Mouse (Mus musculus): ENCODE data around the gene Nell2. TPM values are rescaled to one million over a fixed set of nuclear protein-coding genes. Genes with fewer than 3 reads are reported as not detected.

The Nell2 gene
- total and polyA plus RNA-seq, 3 experiments = not detected

DNA sequence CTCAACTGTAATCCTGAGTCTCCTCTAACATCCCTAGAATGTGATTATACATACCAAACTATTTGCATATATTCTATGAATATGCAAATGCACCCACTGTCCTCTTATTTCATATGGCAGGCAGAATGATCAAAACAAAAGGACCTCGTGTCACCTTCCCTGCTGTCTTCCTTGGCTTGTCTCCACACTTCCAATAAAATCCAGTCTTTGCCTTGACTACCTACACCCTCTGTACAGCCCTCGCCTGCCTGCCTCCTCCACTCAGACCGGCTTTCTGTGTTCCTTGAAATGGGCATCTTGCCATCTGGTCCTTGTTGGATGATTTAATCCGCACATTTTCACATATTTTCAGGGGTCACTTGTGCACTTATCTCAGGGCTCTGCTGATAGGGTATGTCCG, 215.1 kb downstream of the Nell2 start:
- H3K4me3 ChIP-seq (replicated peaks in 1 of 3; ENCODE audit: low read depth in 2 of 3, low read length in 2 of 3, poor library complexity in 1 of 3) = no peak overlapping the region
- H3K27ac ChIP-seq (ENCODE audit: insufficient read depth, low read depth) = no peak overlapping the region
- DNase-seq (ENCODE audit: extremely low read depth) = no peak
- H3K9me3 ChIP-seq (replicated peaks; ENCODE audit: low read length) = peaks cover 44% of the 10 kb centered on the region
- no peak for TF ChIP-seq CHD2 (IDR thresholded peaks at IDR 0.05; ENCODE audit: low read length)
- no peak for TF ChIP-seq ZMIZ1 (IDR thresholded peaks at IDR 0.05; ENCODE audit: low read depth, low read length)
- TF ChIP-seq POLR2AphosphoS2 (IDR thresholded peaks at IDR 0.05; ENCODE audit: low read depth, low read length) = no peak
- TF ChIP-seq USF1 (IDR thresholded peaks at IDR 0.05; ENCODE audit: low read depth, low read length) = no peak
- no peak for TF ChIP-seq ZC3H11A (IDR thresholded peaks at IDR 0.05; ENCODE audit: low read depth, low read length)
- no peak for TF ChIP-seq UBTF (IDR thresholded peaks at IDR 0.05; ENCODE audit: low read depth, low read length)
- TF ChIP-seq ZKSCAN1 (IDR thresholded peaks at IDR 0.05; ENCODE audit: borderline replicate concordance, low read depth, low read length) = no peak
- dilution Hi-C loops (cut with MboI; ENCODE audit: extremely low pct_ligation_motif_present, extremely low pct_unique_long_range_greater_than_20kb, low sequenced_read_pairs) = no loop called here
- in situ Hi-C loops (cut with MboI; ENCODE audit: low pct_ligation_motif_present, low pct_unique_long_range_greater_than_20kb, low sequenced_read_pairs) = no loop called here
- H3K36me3 ChIP-seq (replicated peaks in 1 of 2; ENCODE audit: control insufficient read depth in 1 of 2, insufficient read depth in 1 of 2, low read length in 1 of 2) = no peaks in the 10 kb centered on the region
- H3K4me1 ChIP-seq (ENCODE audit: control insufficient read depth in 1 of 2, insufficient read depth in 2 of 2) = no peaks in the 10 kb centered on the region
- no peak overlapping the region for H3K9ac ChIP-seq (ENCODE audit: insufficient read depth, low read depth)
- no peaks in the 10 kb centered on the region for H3K27me3 ChIP-seq (replicated peaks)
- no peaks in the 10 kb centered on the region for H3K79me2 ChIP-seq (replicated peaks; ENCODE audit: control insufficient read depth, extremely low read depth, insufficient read depth, poor library complexity, severe bottlenecking)
- H3K4me2 ChIP-seq (ENCODE audit: insufficient read depth, low read depth, poor library complexity, severe bottlenecking) = no peak overlapping the region

DNA sequence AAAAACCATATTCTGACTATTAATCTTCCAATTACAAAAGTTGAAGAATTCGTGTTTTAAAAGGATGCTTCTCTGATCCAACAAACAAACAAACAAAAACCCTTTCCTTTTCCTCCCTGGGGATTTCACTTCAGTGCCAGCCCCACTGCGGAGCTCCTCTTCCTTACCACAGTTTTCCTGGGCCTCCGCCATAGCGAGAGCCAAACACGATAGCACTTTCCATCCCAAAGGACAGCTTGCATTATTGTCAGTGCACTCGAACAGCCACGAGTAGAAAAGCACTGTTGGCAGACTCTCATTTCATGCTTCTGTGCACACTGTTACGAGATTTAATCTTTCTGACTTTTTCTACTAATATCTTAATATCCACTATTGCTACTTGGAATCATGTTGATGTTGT, 224.3 kb downstream of the Nell2 start:
- peaks cover 46% of the 10 kb centered on the region for H3K9me3 ChIP-seq (replicated peaks; ENCODE audit: low read length)
- DNase-seq (ENCODE audit: extremely low read depth) = no peak

DNA sequence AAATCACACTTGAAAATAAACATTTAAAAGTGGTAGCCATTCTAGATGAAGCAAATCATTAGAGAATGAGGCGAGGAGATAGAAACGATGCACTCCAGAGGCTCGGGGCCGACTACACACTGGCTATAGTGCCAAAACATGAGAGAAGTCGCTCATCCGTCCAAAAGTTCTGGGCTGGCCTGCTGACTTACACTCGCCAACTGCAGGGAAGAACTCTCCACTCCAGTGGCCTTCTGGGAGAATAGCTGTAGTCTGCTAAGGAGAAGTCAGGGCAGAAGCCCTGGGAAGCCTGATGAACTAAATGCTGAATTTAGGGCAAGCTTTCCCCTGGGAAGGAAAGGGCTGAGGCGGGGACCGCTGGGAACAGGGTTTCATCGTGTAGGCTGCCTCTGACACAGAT, 231.8 kb downstream of the Nell2 start:
- H3K4me1 ChIP-seq (ENCODE audit: control insufficient read depth in 1 of 2, insufficient read depth in 2 of 2) = no peaks in the 10 kb centered on the region
- no peaks in the 10 kb centered on the region for H3K36me3 ChIP-seq (replicated peaks in 1 of 2; ENCODE audit: control insufficient read depth in 1 of 2, insufficient read depth in 1 of 2, low read length in 1 of 2)
- in situ Hi-C loops (cut with MboI; ENCODE audit: low pct_ligation_motif_present, low pct_unique_long_range_greater_than_20kb, low sequenced_read_pairs) (no loop called here), dilution Hi-C loops (cut with MboI; ENCODE audit: extremely low pct_ligation_motif_present, extremely low pct_unique_long_range_greater_than_20kb, low sequenced_read_pairs) (no loop called here)
- no peak overlapping the region for H3K9ac ChIP-seq (ENCODE audit: insufficient read depth, low read depth)
- H3K79me2 ChIP-seq (replicated peaks; ENCODE audit: control insufficient read depth, extremely low read depth, insufficient read depth, poor library complexity, severe bottlenecking) = no peaks in the 10 kb centered on the region
- peaks cover 72% of the 10 kb centered on the region for H3K9me3 ChIP-seq (replicated peaks; ENCODE audit: low read length)
- DNase-seq (ENCODE audit: extremely low read depth) = no peak
- no peak overlapping the region for H3K27ac ChIP-seq (ENCODE audit: insufficient read depth, low read depth)
- no peak overlapping the region for H3K4me3 ChIP-seq (replicated peaks in 1 of 3; ENCODE audit: low read depth in 2 of 3, low read length in 2 of 3, poor library complexity in 1 of 3)
- TF ChIP-seq MEF2A (IDR thresholded peaks at IDR 0.05; ENCODE audit: borderline replicate concordance, low read depth, low read length) (no peak), CTCF (conservative IDR thresholded peaks at IDR 0.05 in 1 of 2, IDR thresholded peaks at IDR 0.05 in 1 of 2; ENCODE audit: low read depth in 2 of 2, low read length in 2 of 2) (no peak), CHD1 (IDR thresholded peaks at IDR 0.05; ENCODE audit: low read depth, low read length) (no peak), NELFE (IDR thresholded peaks at IDR 0.05; ENCODE audit: low read depth, low read length) (no peak), SIN3A (IDR thresholded peaks at IDR 0.05; ENCODE audit: low read length) (no peak), MAFK (IDR thresholded peaks at IDR 0.05; ENCODE audit: insufficient replicate concordance, low read length) (no peak), ZC3H11A (IDR thresholded peaks at IDR 0.05; ENCODE audit: low read depth, low read length) (no peak), POLR2AphosphoS2 (IDR thresholded peaks at IDR 0.05; ENCODE audit: low read depth, low read length) (no peak), MAZ (IDR thresholded peaks at IDR 0.05; ENCODE audit: low read depth, low read length) (no peak), EP300 (IDR thresholded peaks at IDR 0.05; ENCODE audit: low read length) (no peak), JUN (IDR thresholded peaks at IDR 0.05; ENCODE audit: insufficient read depth, low read depth, low read length) (no peak), MYC (IDR thresholded peaks at IDR 0.05; ENCODE audit: low read depth, low read length) (no peak), RCOR1 (conservative IDR thresholded peaks at IDR 0.05; ENCODE audit: low read depth, low read length) (no peak)
- H3K27me3 ChIP-seq (replicated peaks) = no peaks in the 10 kb centered on the region
- H3K4me2 ChIP-seq (ENCODE audit: insufficient read depth, low read depth, poor library complexity, severe bottlenecking) = no peak overlapping the region

More for the DNA sequence above, 224.3 kb downstream of the Nell2 start:
- dilution Hi-C loops (cut with MboI; ENCODE audit: extremely low pct_ligation_motif_present, extremely low pct_unique_long_range_greater_than_20kb, low sequenced_read_pairs) (no loop called here), in situ Hi-C loops (cut with MboI; ENCODE audit: low pct_ligation_motif_present, low pct_unique_long_range_greater_than_20kb, low sequenced_read_pairs) (no loop called here)
- no peaks in the 10 kb centered on the region for H3K4me1 ChIP-seq (ENCODE audit: control insufficient read depth in 1 of 2, insufficient read depth in 2 of 2)
- no peak overlapping the region for H3K4me3 ChIP-seq (replicated peaks in 1 of 3; ENCODE audit: low read depth in 2 of 3, low read length in 2 of 3, poor library complexity in 1 of 3)
- no peaks in the 10 kb centered on the region for H3K27me3 ChIP-seq (replicated peaks)
- TF ChIP-seq ETS1 (conservative IDR thresholded peaks at IDR 0.05; ENCODE audit: low read depth, low read length) = no peak
- TF ChIP-seq MAFK (IDR thresholded peaks at IDR 0.05; ENCODE audit: insufficient replicate concordance, low read length) = no peak
- TF ChIP-seq MYC (IDR thresholded peaks at IDR 0.05; ENCODE audit: low read depth, low read length) = no peak
- TF ChIP-seq TBP (conservative IDR thresholded peaks at IDR 0.05; ENCODE audit: low read depth, low read length) = no peak
- TF ChIP-seq CHD2 (IDR thresholded peaks at IDR 0.05; ENCODE audit: low read length) = no peak
- no peak for TF ChIP-seq POLR2AphosphoS2 (IDR thresholded peaks at IDR 0.05; ENCODE audit: low read depth, low read length)
- no peak for TF ChIP-seq UBTF (IDR thresholded peaks at IDR 0.05; ENCODE audit: low read depth, low read length)
- H3K4me2 ChIP-seq (ENCODE audit: insufficient read depth, low read depth, poor library complexity, severe bottlenecking) = no peak overlapping the region
- H3K79me2 ChIP-seq (replicated peaks; ENCODE audit: control insufficient read depth, extremely low read depth, insufficient read depth, poor library complexity, severe bottlenecking) = no peaks in the 10 kb centered on the region
- H3K36me3 ChIP-seq (replicated peaks in 1 of 2; ENCODE audit: control insufficient read depth in 1 of 2, insufficient read depth in 1 of 2, low read length in 1 of 2) = no peaks in the 10 kb centered on the region
- no peak overlapping the region for H3K27ac ChIP-seq (ENCODE audit: insufficient read depth, low read depth)
- H3K9ac ChIP-seq (ENCODE audit: insufficient read depth, low read depth) = no peak overlapping the region

Data from CH12.LX (cell line).